7 mouse cellular contexts compared by ENCODE assay signal in the genomic region with DNA sequence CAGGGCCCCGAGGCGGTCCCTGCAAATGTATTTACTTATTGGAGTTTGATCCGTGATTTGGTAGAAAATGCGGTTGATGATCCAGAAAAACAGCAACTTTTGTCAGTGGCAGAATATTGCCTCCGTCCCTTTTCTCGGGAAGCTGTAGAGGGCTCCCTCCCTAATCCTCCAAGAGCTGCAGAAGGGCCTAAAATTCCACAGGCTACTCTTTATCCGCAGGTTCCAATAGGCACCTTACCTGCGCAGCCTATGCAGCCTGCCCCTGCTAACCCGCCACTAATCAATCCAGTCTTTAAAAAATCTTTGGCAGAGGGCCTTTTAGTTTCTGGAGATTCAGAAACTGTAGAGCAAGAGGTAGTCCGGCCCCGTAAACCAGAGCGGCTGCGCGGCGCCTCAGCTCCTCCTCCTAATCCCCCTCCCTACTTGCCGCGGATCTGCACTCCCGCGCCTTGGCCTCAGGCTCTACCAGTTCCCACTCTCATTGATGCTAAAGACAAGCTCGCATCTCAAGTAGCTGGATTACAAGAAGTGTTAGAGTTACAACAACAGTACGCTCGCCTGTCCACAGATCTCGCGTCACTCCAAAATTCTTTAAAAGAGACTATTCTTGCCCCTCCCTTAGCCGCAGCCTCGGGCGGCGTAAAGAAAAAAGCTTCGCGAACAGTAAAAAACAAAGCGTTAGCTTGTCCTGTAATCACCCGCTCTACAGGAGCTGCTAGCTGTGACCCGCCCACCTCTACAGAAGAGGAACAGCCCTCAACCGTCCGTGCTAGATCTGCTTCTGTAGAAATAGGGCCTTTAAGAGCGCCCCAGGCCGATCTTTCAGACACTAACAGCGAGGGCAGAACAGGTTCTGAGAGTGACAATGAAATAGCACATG. TPM values are rescaled to one million over a fixed set of nuclear protein-coding genes. Genes with fewer than 3 reads are reported as not detected.
DNase-seq lines count a peak whose midpoint lies in the region; ATAC-seq and TF ChIP-seq lines count a peak whose summit lies in the region.

No protein-coding gene starts in this region.

- peak; percentile 91 for ATAC-seq in embryonic facial prominence, embryonic 12.5 days (ENCODE audit: insufficient number of reproducible peaks, insufficient read depth, low FRiP score, low TSS enrichment)
- ATAC-seq in limb, embryonic 14.5 days (ENCODE audit: low FRiP score, low read depth): peak; percentile 92
- peak; percentile 95 for ATAC-seq in midbrain, embryonic 15.5 days (replicated peaks)

- no peaks in the 10 kb centered on the region for H3K36me3 ChIP-seq in embryonic facial prominence, embryonic 12.5 days
- no peaks in the 10 kb centered on the region for H3K36me3 ChIP-seq in limb, embryonic 14.5 days (ENCODE audit: control insufficient read depth, insufficient read depth, low read length)
- no peaks in the 10 kb centered on the region for H3K36me3 ChIP-seq in midbrain, embryonic 15.5 days (replicated peaks)
- no peaks in the 10 kb centered on the region for H3K36me3 ChIP-seq in spleen, adult 2 months (ENCODE audit: control insufficient read depth, insufficient read depth, low read length)

- H3K9ac ChIP-seq in embryonic facial prominence, embryonic 12.5 days: peak overlapping the region; percentile 50
- H3K9ac ChIP-seq in limb, embryonic 14.5 days (ENCODE audit: low read depth, low read length, severe bottlenecking): peak overlapping the region; percentile 55
- peak overlapping the region; percentile 41 for H3K9ac ChIP-seq in midbrain, embryonic 15.5 days

- no peak for TF ChIP-seq POLR2A in bone marrow macrophage, adult 2 months (IDR thresholded peaks at IDR 0.05; ENCODE audit: borderline replicate concordance, low read depth, low read length)
- TF ChIP-seq POLR2A in limb, embryonic 14.5 days (IDR thresholded peaks at IDR 0.05; ENCODE audit: borderline replicate concordance, extremely low read depth, insufficient read depth, insufficient read length): peak; percentile 79; the same call in 1 of the 2 replicates
- TF ChIP-seq POLR2A in spleen, adult 2 months (IDR thresholded peaks at IDR 0.05; ENCODE audit: low read depth, low read length): no peak

- H3K4me2 ChIP-seq in embryonic facial prominence, embryonic 12.5 days (replicated peaks): peak overlapping the region; percentile 74
- H3K4me2 ChIP-seq in limb, embryonic 14.5 days (replicated peaks; ENCODE audit: low read depth, low read length, severe bottlenecking): peak overlapping the region; percentile 79
- peak overlapping the region; percentile 86 for H3K4me2 ChIP-seq in midbrain, embryonic 15.5 days

- no peak overlapping the region for H3K27ac ChIP-seq in bone marrow macrophage, adult 2 months (ENCODE audit: insufficient read depth, low read depth, low read length)
- H3K27ac ChIP-seq in embryonic facial prominence, embryonic 12.5 days: peak overlapping the region; percentile 88
- H3K27ac ChIP-seq in limb, embryonic 14.5 days (replicated peaks; ENCODE audit: low read depth, low read length): peak overlapping the region; percentile 71
- peak overlapping the region; percentile 78 for H3K27ac ChIP-seq in midbrain, embryonic 15.5 days
- peak overlapping the region; percentile 71 for H3K27ac ChIP-seq in spleen, adult 2 months (ENCODE audit: insufficient read depth, low read length)

- no peaks in the 10 kb centered on the region for H3K27me3 ChIP-seq in embryonic facial prominence, embryonic 12.5 days
- no peaks in the 10 kb centered on the region for H3K27me3 ChIP-seq in limb, embryonic 14.5 days (ENCODE audit: control insufficient read depth, insufficient read depth, low read length)
- no peaks in the 10 kb centered on the region for H3K27me3 ChIP-seq in midbrain, embryonic 15.5 days (replicated peaks)
- no peaks in the 10 kb centered on the region for H3K27me3 ChIP-seq in spleen, adult 2 months (ENCODE audit: control insufficient read depth, insufficient read depth, low read length)

- no peaks in the 10 kb centered on the region for H3K9me3 ChIP-seq in embryonic facial prominence, embryonic 12.5 days
- no peaks in the 10 kb centered on the region for H3K9me3 ChIP-seq in limb, embryonic 14.5 days (ENCODE audit: control insufficient read depth, low read length)
- H3K9me3 ChIP-seq in midbrain, embryonic 15.5 days: no peaks in the 10 kb centered on the region

- no peaks in the 10 kb centered on the region for H3K4me1 ChIP-seq in bone marrow macrophage, adult 2 months (ENCODE audit: control insufficient read depth, insufficient read depth, low read length)
- H3K4me1 ChIP-seq in embryonic facial prominence, embryonic 12.5 days: 0 out of 2 replicates have a peak, but pooled peaks cover 4% of the 10 kb centered on the region
- H3K4me1 ChIP-seq in limb, embryonic 14.5 days (ENCODE audit: control insufficient read depth, insufficient read depth, low read length): no peaks in the 10 kb centered on the region
- peaks cover 11% of the 10 kb centered on the region for H3K4me1 ChIP-seq in midbrain, embryonic 15.5 days
- H3K4me1 ChIP-seq in spleen, adult 2 months (ENCODE audit: control insufficient read depth, insufficient read depth, insufficient read length): peaks cover 4% of the 10 kb centered on the region; the same call in 1 of the 2 replicates

- peak overlapping the region; percentile 54 for H3K4me3 ChIP-seq in bone marrow macrophage, adult 2 months (ENCODE audit: insufficient read depth, low read length)
- peak overlapping the region; percentile 34 for H3K4me3 ChIP-seq in embryonic facial prominence, embryonic 12.5 days
- H3K4me3 ChIP-seq in limb, embryonic 14.5 days (replicated peaks; ENCODE audit: low read length): peak overlapping the region; percentile 37
- H3K4me3 ChIP-seq in midbrain, embryonic 15.5 days: peak overlapping the region; percentile 44
- H3K4me3 ChIP-seq in spleen, adult 2 months (ENCODE audit: extremely low read depth, insufficient read depth, insufficient read length): peak overlapping the region; percentile 53

- under 1% methylated on average over 38 of the region's 38 CpGs for WGBS in embryonic facial prominence, embryonic 12.5 days
- 0% methylated on average over 38 of the region's 38 CpGs for WGBS in limb, embryonic 14.5 days
- under 1% methylated on average over 38 of the region's 38 CpGs for WGBS in midbrain, embryonic 15.5 days
- under 1% methylated on average over 38 of the region's 38 CpGs for WGBS in spleen, adult 2 months

- peak; percentile 73 to 77 for DNase-seq in heart, adult 18-20 months
- peak; percentile 28 for DNase-seq in kidney, adult 11 months
- DNase-seq in limb, embryonic 14.5 days (ENCODE audit: low spot score): peak; percentile 85
- peak; percentile 51 to 61 for DNase-seq in spleen, adult 2 months (ENCODE audit: low read depth in 1 of 2, low spot score in 2 of 2)

- no peak for TF ChIP-seq CTCF in bone marrow macrophage, adult 2 months (IDR thresholded peaks at IDR 0.05; ENCODE audit: low read depth, low read length)
- no peak for TF ChIP-seq CTCF in spleen, adult 2 months (IDR thresholded peaks at IDR 0.05; ENCODE audit: extremely low read depth, insufficient read depth, insufficient read length, insufficient replicate concordance)

RNA-seq across cellular contexts. Expression of gene Gm14226, which starts 0.9 kb away (rescaled TPM):
- polyA plus RNA-seq in bone marrow macrophage, adult 2 months (2012; ENCODE audit: insufficient read depth, insufficient read length, missing spikeins): not detected in 2 replicates
- polyA plus RNA-seq in embryonic facial prominence, embryonic 12.5 days (2016; fragmentation: Nextera tagmentation; extraction: Ambion mirVana): 4.9 and 6.0 TPM in 2 replicates
- total RNA-seq in heart, adult 18-20 months (2021): under 1 TPM; 0.15 to 0.20 TPM
- polyA plus RNA-seq in limb, embryonic 14.5 days (2012; rRNA removed): 17.4 and 17.7 TPM in 2 replicates
- 5.7 and 6.3 TPM in 2 replicates for polyA plus RNA-seq in limb, embryonic 14.5 days (2014; fragmentation: Nextera tagmentation; extraction: Ambion mirVana)
- 0.08 TPM in 2 replicates for polyA plus RNA-seq in midbrain, embryonic 15.5 days (2015; fragmentation: Nextera tagmentation; extraction: Ambion mirVana)
- polyA plus RNA-seq in spleen, adult 2 months (2012; rRNA removed): 2.5 and 3.2 TPM in 2 replicates

RNA-seq across cellular contexts. Expression of gene Ahcy, which starts 55.3 kb away (rescaled TPM):
- polyA plus RNA-seq in bone marrow macrophage, adult 2 months (2012; ENCODE audit: insufficient read depth, insufficient read length, missing spikeins): 3.6 and 7.8 TPM in 2 replicates
- 74.6 and 82.1 TPM in 2 replicates for polyA plus RNA-seq in embryonic facial prominence, embryonic 12.5 days (2016; fragmentation: Nextera tagmentation; extraction: Ambion mirVana)
- 10 to 100 TPM; 10.4 to 16.4 TPM for total RNA-seq in heart, adult 18-20 months (2021)
- polyA plus RNA-seq in limb, embryonic 14.5 days (2012; rRNA removed): 123 and 133 TPM in 2 replicates
- polyA plus RNA-seq in limb, embryonic 14.5 days (2014; fragmentation: Nextera tagmentation; extraction: Ambion mirVana): 70.5 and 72.7 TPM in 2 replicates
- 34.5 and 38.8 TPM in 2 replicates for polyA plus RNA-seq in midbrain, embryonic 15.5 days (2015; fragmentation: Nextera tagmentation; extraction: Ambion mirVana)
- 44.2 and 44.5 TPM in 2 replicates for polyA plus RNA-seq in spleen, adult 2 months (2012; rRNA removed)

Comparison
In these comparisons a context has a peak if more than half of its experiments do, and no peak if none do; other contexts are left out.
1. DNase-seq: peak in every context shown above with its lines; median percentile 85 in limb, embryonic 14.5 days; 75 in heart, adult 18-20 months; 56 in spleen, adult 2 months; 28 in kidney, adult 11 months.